Mouse (Mus musculus): Measurements from ENCODE around the gene Cd55.

DNA sequence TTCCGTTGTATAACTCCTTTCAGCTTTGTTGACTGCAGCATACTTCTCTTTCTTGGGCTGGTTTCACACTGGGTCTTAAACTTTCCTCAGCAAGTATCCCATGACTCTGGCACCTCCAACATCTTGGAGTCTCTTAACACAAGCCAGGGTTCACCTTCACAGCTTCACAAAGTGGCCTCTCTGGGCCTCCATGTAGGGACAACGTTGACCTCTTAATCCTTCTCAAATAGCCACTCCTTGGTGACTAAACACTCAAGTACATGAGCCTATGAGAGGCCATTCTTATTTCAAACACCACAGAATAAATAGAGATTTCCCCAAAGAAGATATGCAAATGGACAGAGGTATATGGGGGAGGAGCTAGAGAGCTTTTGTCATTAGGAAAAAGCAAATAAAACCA lies 37.4 kb upstream of the Cd55 start:
- TF ChIP-seq CTCF (IDR thresholded peaks at IDR 0.05; ENCODE audit: extremely low read depth, insufficient read length, insufficient replicate concordance, low read depth, low read length) (no peak), POLR2A (IDR thresholded peaks at IDR 0.05; ENCODE audit: low read depth, low read length) (no peak)

Measured in small intestine, adult 2 months (tissue).